Mouse (Mus musculus): ENCODE results near the gene Tmed2.
"Not testable (repeated sequence)": the region's sequence is repeated elsewhere in the genome, so short reads cannot be mapped to it uniquely, and the experiment has no call there.

Tmed2 gene

GRCm38 (mm10) chr5:124540383-124540786, at the start of gene Tmed2:
Gene Tmed2 (plus strand): TSS chr5:124540695.
- DNase-seq (ENCODE audit: low read depth, low spot score), result peak; percentile 98

- DNase-seq (ENCODE audit: low read depth, low spot score), result no peak
Measured at GRCm38 (mm10) chr5:124491732-124492131, 48.8 kb upstream of the Tmed2 start.

GRCm38 (mm10) chr5:124492618-124493017, 47.9 kb upstream of the Tmed2 start:
- no peak for DNase-seq (ENCODE audit: low read depth, low spot score)

DNA sequence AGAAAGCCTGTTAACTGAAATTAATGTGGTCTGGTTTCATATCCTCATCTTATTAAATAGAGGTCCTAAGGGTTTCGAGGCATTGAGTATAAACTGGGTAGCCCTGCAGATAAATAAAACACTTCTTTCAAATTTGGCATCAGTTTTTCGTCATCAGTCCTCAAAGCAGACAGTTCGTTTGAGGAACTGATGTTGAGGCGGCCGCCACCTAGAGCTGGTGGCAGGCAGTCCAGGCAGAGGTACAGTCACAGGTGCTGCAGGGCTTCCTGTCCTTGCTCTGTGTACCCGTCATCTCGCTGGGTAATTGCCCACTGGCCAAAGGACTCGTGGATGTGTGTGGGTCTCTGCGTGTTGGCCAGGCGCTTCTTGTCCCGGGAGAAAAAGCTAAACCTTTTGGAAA, 47.0 kb upstream of the Tmed2 start:
- no peak for DNase-seq (ENCODE audit: low read depth, low spot score)

DNA sequence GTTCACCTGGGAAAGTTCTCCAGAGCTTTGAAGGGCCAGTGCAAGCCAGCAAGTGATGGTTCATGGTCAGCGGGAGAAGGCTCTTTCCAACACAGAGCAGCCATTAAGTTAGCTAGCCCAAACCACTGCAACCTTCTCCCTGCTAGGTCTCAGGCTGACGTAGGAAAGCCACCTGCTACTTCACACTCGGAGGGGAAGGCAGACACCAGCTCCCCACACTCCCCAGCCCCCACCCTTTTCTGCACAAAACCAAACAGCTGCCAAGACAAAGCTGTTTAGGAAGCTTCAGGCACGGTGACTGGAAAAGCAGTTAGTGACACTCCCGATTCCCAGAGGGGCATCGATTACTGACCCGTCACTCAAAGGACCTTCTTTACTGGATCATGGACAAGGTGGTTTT, 44.9 kb upstream of the Tmed2 start:
- no peak for DNase-seq (ENCODE audit: low read depth, low spot score)

- peak; percentile 25 for DNase-seq (ENCODE audit: low read depth, low spot score)
Measured at GRCm38 (mm10) chr5:124496614-124497514, 43.6 kb upstream of the Tmed2 start.

DNA sequence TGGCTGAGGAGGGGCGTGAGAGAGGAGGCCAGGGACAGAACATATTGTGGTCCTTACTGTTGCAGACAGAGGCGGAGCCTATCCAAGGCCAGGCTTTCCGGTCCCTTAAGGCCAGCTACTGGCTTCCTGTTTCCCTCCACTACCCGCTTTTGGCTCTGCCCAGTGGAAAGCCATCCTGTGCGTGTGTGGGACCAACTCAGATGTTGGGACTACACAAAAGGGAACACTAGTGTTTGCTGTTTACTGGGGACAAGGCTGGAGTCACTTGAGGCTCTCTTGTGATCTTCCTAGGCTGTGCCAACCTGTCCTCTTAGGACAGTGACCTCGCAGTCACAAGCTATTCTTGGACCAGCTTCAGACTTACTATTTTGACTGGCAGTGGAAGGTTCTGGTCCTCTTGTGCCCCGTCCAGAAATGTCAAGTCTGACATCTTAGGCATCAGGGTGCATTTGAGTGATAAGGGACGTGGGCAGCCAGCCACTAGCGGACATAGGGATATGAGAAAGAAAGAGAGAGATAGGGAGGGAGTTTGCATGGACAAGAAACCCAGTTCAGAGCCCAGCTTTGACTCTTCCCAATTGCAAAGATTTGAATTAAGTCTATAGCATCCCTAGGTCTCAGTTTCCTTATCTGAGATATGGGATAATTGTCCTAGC, 42.1 kb upstream of the Tmed2 start:
- no peak for DNase-seq (ENCODE audit: low read depth, low spot score)

- no peak for DNase-seq (ENCODE audit: low read depth, low spot score)
Measured at GRCm38 (mm10) chr5:124499001-124499400, 41.5 kb upstream of the Tmed2 start.

GRCm38 (mm10) chr5:124500037-124500436, 40.5 kb upstream of the Tmed2 start:
- DNase-seq (ENCODE audit: low read depth, low spot score), result not testable (repeated sequence)

- peak; percentile 74 for DNase-seq (ENCODE audit: low read depth, low spot score)
Measured at GRCm38 (mm10) chr5:124500573-124500972, 39.9 kb upstream of the Tmed2 start.

- DNase-seq (ENCODE audit: low read depth, low spot score), result no peak
Measured at GRCm38 (mm10) chr5:124501541-124501940, 39.0 kb upstream of the Tmed2 start.

GRCm38 (mm10) chr5:124503742-124504141, 36.8 kb upstream of the Tmed2 start:
- peak; percentile 41 for DNase-seq (ENCODE audit: low read depth, low spot score)

DNA sequence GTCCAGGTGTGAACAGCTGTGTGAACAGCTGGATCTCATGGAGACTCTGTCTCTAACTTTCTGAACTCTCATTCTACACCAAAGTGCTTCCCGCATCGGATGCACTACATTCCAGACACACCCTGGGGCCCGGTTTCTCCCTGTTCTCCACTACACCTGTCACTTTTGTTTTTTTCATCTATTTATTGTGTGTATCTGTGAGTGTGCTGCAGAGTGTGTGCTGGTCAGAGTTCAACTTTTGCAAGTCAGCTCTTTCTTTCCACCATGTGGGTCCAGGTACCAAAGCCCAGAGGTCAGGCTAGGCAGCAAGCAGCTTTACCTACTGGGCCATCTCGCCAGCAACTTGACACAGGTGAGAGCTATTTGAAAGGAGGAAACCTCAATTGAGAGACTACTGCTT, 35.3 kb upstream of the Tmed2 start:
- no peak for DNase-seq (ENCODE audit: low read depth, low spot score)

- DNase-seq (ENCODE audit: low read depth, low spot score), result no peak
Measured at GRCm38 (mm10) chr5:124506731-124507359, 33.6 kb upstream of the Tmed2 start.

DNA sequence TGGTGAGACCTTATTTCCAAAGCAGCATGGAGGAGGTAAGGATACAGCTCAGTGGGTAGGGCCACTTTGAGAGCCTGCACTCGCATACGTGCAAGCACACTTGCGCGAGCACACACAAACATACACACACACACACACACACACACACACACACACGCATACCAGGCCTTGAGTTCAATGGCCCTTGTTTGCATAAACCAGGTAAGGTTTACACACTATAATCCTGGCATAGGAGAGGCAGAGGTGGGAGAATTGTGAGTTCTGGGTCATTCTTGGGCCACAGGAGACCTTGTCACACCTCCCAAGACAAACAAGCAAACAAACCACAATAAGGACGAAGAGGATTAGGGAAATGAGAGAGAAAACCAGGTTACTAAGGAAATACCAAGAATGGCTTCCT, 31.3 kb upstream of the Tmed2 start:
- no peak for DNase-seq (ENCODE audit: low read depth, low spot score)

DNA sequence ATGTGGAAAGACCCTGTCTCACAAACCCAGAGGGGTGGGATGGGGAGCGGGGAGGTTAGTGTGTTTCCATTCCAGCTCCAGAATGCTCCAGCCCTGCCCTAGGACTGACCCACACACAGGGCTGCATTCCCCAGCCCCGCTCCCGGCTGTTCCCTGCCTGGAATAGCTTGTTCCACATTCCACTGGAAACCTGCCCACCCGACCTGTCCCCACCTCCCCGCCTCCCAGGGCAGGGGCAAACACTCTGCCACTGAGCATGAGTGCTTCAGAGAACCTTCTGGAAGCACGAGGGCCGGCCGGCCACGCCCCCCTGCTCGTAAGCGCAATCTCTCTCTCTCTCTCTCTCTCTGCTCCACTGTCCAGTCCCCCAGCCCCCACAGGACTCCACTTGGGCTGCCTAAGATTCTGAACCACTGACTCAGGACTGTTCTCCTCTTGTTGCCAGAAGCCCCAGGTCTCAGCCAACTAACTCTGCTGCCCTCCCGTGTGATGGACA, 30.7 kb upstream of the Tmed2 start:
- DNase-seq (ENCODE audit: low read depth, low spot score), result peak; percentile 65

DNA sequence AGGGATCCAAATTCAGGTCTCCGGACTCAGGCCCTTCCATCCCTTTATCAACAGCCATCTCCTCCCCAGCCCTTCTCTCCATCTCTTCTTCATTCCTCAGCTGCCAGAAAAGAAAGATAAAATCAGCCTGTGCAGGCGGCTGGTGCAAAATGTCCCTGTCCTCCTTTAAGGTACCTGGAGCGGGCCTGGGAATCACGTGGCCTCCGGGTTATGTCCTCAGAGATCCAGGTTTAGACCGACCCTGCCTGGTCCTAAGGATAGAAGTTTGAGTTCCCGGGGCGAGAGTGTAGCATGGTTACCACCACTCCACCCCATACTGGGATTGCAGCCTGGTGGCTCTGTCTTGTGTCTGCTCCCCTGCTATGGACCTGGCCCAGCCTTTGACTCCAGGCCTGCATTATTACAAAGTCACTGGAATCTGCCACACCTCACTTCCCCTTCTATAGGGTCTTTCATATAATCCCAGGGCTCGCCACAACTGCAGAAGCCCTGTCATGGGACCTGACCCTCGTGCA, 29.9 kb upstream of the Tmed2 start:
- peak; percentile 74 for DNase-seq (ENCODE audit: low read depth, low spot score)

DNA sequence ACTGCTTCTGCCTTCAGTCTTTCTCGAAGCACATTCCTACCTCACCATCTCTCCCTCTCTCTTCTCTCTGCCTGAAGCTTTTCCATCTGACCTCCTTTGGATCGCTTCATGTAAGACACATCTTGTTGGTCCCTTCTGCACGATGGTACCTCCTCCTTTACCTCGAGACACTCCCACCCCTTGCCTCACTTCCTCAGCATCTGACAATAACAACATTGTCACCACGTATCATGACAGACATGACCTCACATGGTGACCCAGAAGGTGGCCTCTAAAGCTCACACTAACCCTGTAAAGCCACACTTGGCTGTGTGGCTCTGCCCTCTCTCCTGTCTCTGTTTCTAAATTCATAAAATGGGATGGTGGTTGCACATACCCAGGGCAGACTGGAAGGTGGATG, 24.7 kb upstream of the Tmed2 start:
- DNase-seq (ENCODE audit: low read depth, low spot score), result no peak

DNA sequence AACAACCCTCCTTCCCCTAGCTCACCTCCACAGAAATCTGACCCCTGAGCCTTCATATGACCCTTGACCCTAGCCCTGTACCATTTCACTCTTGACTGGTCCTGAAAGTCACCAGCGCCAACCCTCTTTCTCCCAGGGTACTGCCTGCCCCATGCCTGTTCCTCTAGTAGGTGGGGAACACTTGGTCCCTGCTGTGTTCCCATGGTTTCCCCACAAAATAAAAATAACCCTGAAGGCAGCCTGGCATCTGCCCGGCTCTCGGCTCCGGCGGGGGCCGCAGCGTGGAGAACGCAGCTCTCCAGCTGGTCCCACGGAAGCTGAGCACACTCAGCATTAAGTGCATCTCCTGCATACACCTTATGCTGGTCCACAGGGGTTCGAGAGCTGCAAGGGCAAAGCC, 21.8 kb upstream of the Tmed2 start:
- no peak for DNase-seq (ENCODE audit: low read depth, low spot score)

- DNase-seq (ENCODE audit: low read depth, low spot score), result no peak
Measured at GRCm38 (mm10) chr5:124521588-124521987, 18.9 kb upstream of the Tmed2 start.

- peak; percentile 51 for DNase-seq (ENCODE audit: low read depth, low spot score)
Measured at GRCm38 (mm10) chr5:124523032-124523431, 17.5 kb upstream of the Tmed2 start.

GRCm38 (mm10) chr5:124524943-124525342, 15.6 kb upstream of the Tmed2 start:
- no peak for DNase-seq (ENCODE audit: low read depth, low spot score)
